Mouse (Mus musculus) midbrain, embryonic 13.5 days (tissue): ENCODE results near the gene Trim56. TPM values are rescaled to one million over a fixed set of nuclear protein-coding genes. Genes with fewer than 3 reads are reported as not detected.
"Not testable (repeated sequence)": the region's sequence is repeated elsewhere in the genome, so short reads cannot be mapped to it uniquely, and the experiment has no call there.

Experiments
- ATAC-seq: fragments of 200-750 bp; cut with Nextera tagmentation; 2 replicates; pipeline ENCODE4 v1.8.0; 2017; ENCODE audit warnings: mild to moderate bottlenecking, moderate TSS enrichment, moderate library complexity
- H3K27ac ChIP-seq: fragments of 300-500 bp; sonication (generic); 2 replicates; pipeline ENCODE4 v1.5.1; 2015; ENCODE audit warnings: inconsistent platforms, mild to moderate bottlenecking, moderate library complexity
- H3K27me3 ChIP-seq: fragments of 300-500 bp; sonication (generic); 2 replicates; pipeline ENCODE4 v1.6.1; 2015; ENCODE audit warnings: mild to moderate bottlenecking, inconsistent platforms
- H3K36me3 ChIP-seq: fragments of 300-500 bp; sonication (generic); 2 replicates; pipeline ENCODE4 v1.6.1; 2015; ENCODE audit warnings: mild to moderate bottlenecking, inconsistent platforms
- H3K4me1 ChIP-seq: fragments of 300-500 bp; sonication (generic); replicated peaks from 2 replicates; pipeline ENCODE4 v1.6.1; 2015; ENCODE audit warnings: inconsistent platforms
- H3K4me2 ChIP-seq: fragments of 300-500 bp; sonication (generic); replicated peaks from 2 replicates; pipeline ENCODE4 v1.6.1; 2015; ENCODE audit warnings: moderate library complexity, mild to moderate bottlenecking, inconsistent platforms
- H3K4me3 ChIP-seq: fragments of 300-500 bp; sonication (generic); replicated peaks from 2 replicates; pipeline ENCODE4 v1.5.1; 2015; ENCODE audit warnings: mild to moderate bottlenecking, inconsistent platforms
- H3K9ac ChIP-seq: fragments of 300-500 bp; sonication (generic); replicated peaks from 2 replicates; pipeline ENCODE4 v1.6.1; 2015; ENCODE audit warnings: mild to moderate bottlenecking, inconsistent platforms
- H3K9me3 ChIP-seq: fragments of 300-500 bp; sonication (generic); 2 replicates; pipeline ENCODE4 v1.6.1; 2016; ENCODE audit warnings: mild to moderate bottlenecking, inconsistent platforms
- WGBS: fragments of 180-500 bp; shearing (Covaris S2); methylation state at CpG from one replicate; pipeline ENCODE4 v1.1.7; 2015; 5-methylcytosine and 5-hydroxymethylcytosine counted together
- polyA plus RNA-seq: library from polyadenylated mRNA; unstranded; fragments of >200 nt; fragmentation: Nextera tagmentation; extraction: Ambion mirVana; gene quantifications from 2 replicates; pipeline ENCODE4 v1.2.1, GENCODE M21; 2015

Trim56 gene
- polyA plus RNA-seq, 1 experiment from 2014 or later: 4.2 TPM

GRCm38 (mm10) chr5:137122686-137123193 is 6.7 kb upstream of the Trim56 start:
- Histone ChIP-seq H3K36me3 (no peaks in the 10 kb centered on the region), H3K9me3 (no peaks in the 10 kb centered on the region), H3K9ac (0 out of 2 replicates have a peak overlapping the region, but pooled peaks have one; percentile 8), H3K27me3 (no peaks in the 10 kb centered on the region), H3K27ac (peak overlapping the region; percentile 68), H3K4me3 (no peak overlapping the region), H3K4me1 (peaks cover 12% of the 10 kb centered on the region), H3K4me2 (peak overlapping the region; percentile 27)
- WGBS: 8% methylated on average over 14 of the region's 14 CpGs
- peak; percentile 88 for ATAC-seq

DNA sequence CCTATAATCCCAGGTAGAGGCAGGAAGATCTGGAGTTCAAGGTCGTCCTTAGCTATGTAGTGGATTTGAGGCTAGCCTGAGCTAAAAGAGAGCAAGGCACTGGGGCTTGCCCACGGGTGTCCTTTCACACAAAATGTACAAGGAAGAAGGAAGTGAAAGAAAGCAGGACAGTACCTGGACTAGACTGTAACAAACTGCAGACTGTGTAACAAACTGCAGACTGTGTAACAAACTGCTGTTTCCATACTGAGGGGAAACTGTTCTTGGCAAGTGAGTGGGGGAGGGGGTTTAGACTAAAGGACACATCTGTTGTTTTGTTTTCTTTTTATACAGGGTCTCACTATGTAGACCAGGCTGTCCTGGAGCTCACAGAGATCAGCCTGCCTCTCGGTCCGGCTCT is 5.3 kb upstream of the Trim56 start:
- 78% methylated on average over 4 of the region's 4 CpGs for WGBS
- H3K27me3 ChIP-seq: 0 out of 2 replicates have a peak, but pooled peaks cover 6% of the 10 kb centered on the region
- H3K27ac ChIP-seq: no peak overlapping the region
- H3K4me1 ChIP-seq: peaks cover 16% of the 10 kb centered on the region
- ATAC-seq: no peak
- H3K4me3 ChIP-seq: no peak overlapping the region
- H3K4me2 ChIP-seq: no peak overlapping the region
- no peak overlapping the region for H3K9ac ChIP-seq
- no peaks in the 10 kb centered on the region for H3K36me3 ChIP-seq
- H3K9me3 ChIP-seq: no peaks in the 10 kb centered on the region

DNA sequence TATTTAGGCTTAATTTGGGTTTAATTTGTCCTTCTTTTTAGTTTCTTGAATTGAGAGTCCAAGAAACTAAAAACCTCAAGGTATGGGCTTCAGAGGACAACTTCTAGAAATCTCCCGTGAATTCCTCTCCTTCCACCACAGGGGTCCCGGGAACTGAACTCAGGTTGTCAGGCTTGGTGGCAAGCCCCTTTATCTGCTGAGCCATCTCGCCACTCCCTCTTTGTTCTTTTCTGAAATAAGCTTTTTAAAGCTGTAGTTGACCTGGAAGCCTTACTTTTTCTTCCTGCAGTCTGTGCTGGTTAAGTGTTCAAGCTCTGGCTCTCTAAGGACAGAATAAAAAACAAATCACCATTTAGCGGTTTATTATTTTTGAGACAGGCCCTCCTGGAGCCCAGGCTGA is 2.9 kb upstream of the Trim56 start:
- Histone ChIP-seq H3K27ac (no peak overlapping the region), H3K4me2 (no peak overlapping the region), H3K4me1 (peaks cover 26% of the 10 kb centered on the region), H3K27me3 (0 out of 2 replicates have a peak, but pooled peaks cover 6% of the 10 kb centered on the region), H3K9ac (no peak overlapping the region), H3K36me3 (no peaks in the 10 kb centered on the region), H3K4me3 (no peak overlapping the region), H3K9me3 (no peaks in the 10 kb centered on the region)
- WGBS: 66% methylated on average over 4 of the region's 4 CpGs
- ATAC-seq: no peak

- WGBS: 92% methylated on average over 3 of the region's 3 CpGs
Observed at GRCm38 (mm10) chr5:137117994-137118393, 2.0 kb upstream of the Trim56 start.

GRCm38 (mm10) chr5:137116987-137117386 is 978 bp upstream of the Trim56 start:
- H3K27ac ChIP-seq: no peak overlapping the region
- peaks cover 17% of the 10 kb centered on the region for H3K4me1 ChIP-seq
- ATAC-seq: no peak
- no peaks in the 10 kb centered on the region for H3K36me3 ChIP-seq
- no peaks in the 10 kb centered on the region for H3K9me3 ChIP-seq
- H3K27me3 ChIP-seq: 0 out of 2 replicates have a peak, but pooled peaks cover 6% of the 10 kb centered on the region
- H3K9ac ChIP-seq: no peak overlapping the region
- H3K4me3 ChIP-seq: no peak overlapping the region
- 93% methylated on average over 2 of the region's 2 CpGs for WGBS
- no peak overlapping the region for H3K4me2 ChIP-seq

More at GRCm38 (mm10) chr5:137117994-137118393, 2.0 kb upstream of the Trim56 start:
- H3K36me3 ChIP-seq, H3K4me2 ChIP-seq, ATAC-seq, H3K4me3 ChIP-seq, H3K9me3 ChIP-seq, H3K9ac ChIP-seq, H3K27me3 ChIP-seq, H3K27ac ChIP-seq: not testable (repeated sequence)
- H3K4me1 ChIP-seq: peaks cover 25% of the 10 kb centered on the region

- 0 out of 2 replicates have a peak, but pooled peaks cover 6% of the 10 kb centered on the region for H3K27me3 ChIP-seq
- ATAC-seq: no peak
- H3K4me2 ChIP-seq: peak overlapping the region; percentile 54
- H3K9ac ChIP-seq: 0 out of 2 replicates have a peak overlapping the region, but pooled peaks have one; percentile 54
- peaks cover 15% of the 10 kb centered on the region for H3K4me1 ChIP-seq
- H3K4me3 ChIP-seq: peak overlapping the region; percentile 37
- no peak overlapping the region for H3K27ac ChIP-seq
- H3K36me3 ChIP-seq: no peaks in the 10 kb centered on the region
- no peaks in the 10 kb centered on the region for H3K9me3 ChIP-seq
- 94% methylated on average over 9 of the region's 9 CpGs for WGBS
Observed at GRCm38 (mm10) chr5:137114891-137115561, 983 bp downstream of the Trim56 start.

GRCm38 (mm10) chr5:137111542-137112408 is 4.2 kb downstream of the Trim56 start:
- ATAC-seq: no peak
- no peak overlapping the region for H3K4me3 ChIP-seq
- H3K4me1 ChIP-seq: peaks cover 15% of the 10 kb centered on the region
- H3K4me2 ChIP-seq: no peak overlapping the region
- no peaks in the 10 kb centered on the region for H3K9me3 ChIP-seq
- no peak overlapping the region for H3K27ac ChIP-seq
- H3K27me3 ChIP-seq: 0 out of 2 replicates have a peak, but pooled peaks cover 5% of the 10 kb centered on the region
- 86% methylated on average over 5 of the region's 5 CpGs for WGBS
- H3K9ac ChIP-seq: no peak overlapping the region
- H3K36me3 ChIP-seq: no peaks in the 10 kb centered on the region

DNA sequence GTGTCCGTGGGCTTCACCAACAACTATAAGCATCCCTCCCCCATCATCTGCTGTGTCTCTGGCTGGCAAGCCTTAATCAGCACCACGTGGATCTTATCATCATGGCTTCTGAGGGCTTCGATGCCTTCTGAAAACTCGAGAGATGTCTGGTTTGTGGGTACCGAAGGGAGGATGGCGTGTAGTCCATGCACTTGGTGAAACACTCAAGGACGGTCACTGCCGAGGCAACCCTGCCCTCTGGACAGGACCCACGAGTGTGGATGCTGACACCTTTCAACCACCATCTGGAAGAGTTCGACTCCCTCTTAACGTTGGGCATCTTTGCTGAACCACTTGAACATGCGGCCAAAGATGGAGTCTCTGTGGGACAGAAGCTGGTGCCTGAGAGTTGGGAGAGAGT is 5.1 kb downstream of the Trim56 start:
- 91% methylated on average over 12 of the region's 12 CpGs for WGBS
- peaks cover 7% of the 10 kb centered on the region for H3K4me1 ChIP-seq
- H3K9me3 ChIP-seq: no peaks in the 10 kb centered on the region
- H3K9ac ChIP-seq: no peak overlapping the region
- no peaks in the 10 kb centered on the region for H3K27me3 ChIP-seq
- H3K4me3 ChIP-seq: no peak overlapping the region
- no peak overlapping the region for H3K27ac ChIP-seq
- H3K4me2 ChIP-seq: no peak overlapping the region
- H3K36me3 ChIP-seq: no peaks in the 10 kb centered on the region
- ATAC-seq: no peak

DNA sequence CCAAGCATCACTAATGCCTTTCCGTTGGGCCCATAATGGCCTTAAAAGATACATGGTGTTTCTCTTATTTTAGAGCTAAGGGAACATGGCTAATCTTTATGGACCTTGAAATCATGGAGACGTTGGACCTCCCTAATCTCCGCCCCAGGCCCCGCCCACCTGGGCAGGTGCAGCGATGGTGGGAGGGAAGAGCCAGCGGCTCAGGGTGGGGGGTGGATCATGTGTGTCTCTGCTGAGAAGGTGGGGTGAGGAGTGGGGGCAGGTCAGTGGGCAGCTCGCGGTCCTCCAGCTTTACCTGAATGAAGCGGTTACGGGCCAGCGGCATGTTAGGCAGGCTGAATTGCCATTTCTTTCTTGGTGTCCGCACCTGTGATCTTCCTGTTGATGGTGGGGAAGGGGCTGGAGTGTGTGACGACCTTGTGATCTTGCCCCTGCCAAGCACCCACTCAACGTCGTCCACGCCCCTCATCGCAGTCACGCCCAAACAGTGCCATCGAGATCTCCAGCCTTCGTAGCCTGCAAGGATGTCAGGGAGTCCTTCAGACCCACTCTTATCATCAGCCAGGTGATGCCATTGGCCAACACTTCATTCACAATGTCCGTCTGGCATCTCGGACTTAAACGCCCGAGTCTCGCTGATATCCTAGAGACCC is 5.9 kb downstream of the Trim56 start:
- H3K4me3 ChIP-seq: no peak overlapping the region
- no peaks in the 10 kb centered on the region for H3K27me3 ChIP-seq
- H3K9ac ChIP-seq: no peak overlapping the region
- H3K27ac ChIP-seq: no peak overlapping the region
- H3K36me3 ChIP-seq: no peaks in the 10 kb centered on the region
- no peak overlapping the region for H3K4me2 ChIP-seq
- no peak for ATAC-seq
- no peaks in the 10 kb centered on the region for H3K4me1 ChIP-seq
- 58% methylated on average over 25 of the region's 25 CpGs for WGBS
- no peaks in the 10 kb centered on the region for H3K9me3 ChIP-seq

DNA sequence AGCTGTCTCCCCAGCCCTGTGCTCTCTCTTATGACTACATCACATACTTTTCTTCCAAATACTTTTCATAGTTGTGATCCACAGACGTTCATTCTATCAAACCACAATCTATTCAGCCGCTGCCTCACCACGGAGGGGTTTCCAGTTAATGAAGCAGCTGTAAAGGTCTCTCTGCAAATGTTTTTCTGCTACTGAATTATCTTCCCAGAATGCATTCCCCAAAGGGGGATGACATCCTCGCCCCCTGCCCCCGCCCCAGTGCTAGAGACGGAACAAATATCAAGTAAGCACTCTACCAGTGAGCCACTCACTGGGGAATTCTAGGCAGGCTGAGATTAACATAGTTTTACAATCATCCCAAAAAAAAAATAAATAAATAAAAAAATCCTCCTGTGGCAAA is 7.9 kb downstream of the Trim56 start:
- Histone ChIP-seq H3K27ac (no peak overlapping the region), H3K27me3 (no peaks in the 10 kb centered on the region), H3K9ac (no peak overlapping the region), H3K4me3 (no peak overlapping the region), H3K4me1 (peaks cover 2% of the 10 kb centered on the region; the same call in 1 of the 2 replicates), H3K9me3 (no peaks in the 10 kb centered on the region), H3K4me2 (no peak overlapping the region), H3K36me3 (no peaks in the 10 kb centered on the region)
- WGBS: 71% methylated on average over 6 of the region's 6 CpGs
- no peak for ATAC-seq

GRCm38 (mm10) chr5:137107670-137108069 is 8.3 kb downstream of the Trim56 start:
- Histone ChIP-seq H3K4me2 (no peak overlapping the region), H3K9me3 (no peaks in the 10 kb centered on the region), H3K27me3 (no peaks in the 10 kb centered on the region), H3K27ac (no peak overlapping the region), H3K9ac (no peak overlapping the region), H3K4me3 (no peak overlapping the region), H3K4me1 (peaks cover 7% of the 10 kb centered on the region; the same call in 1 of the 2 replicates), H3K36me3 (no peaks in the 10 kb centered on the region)
- no peak for ATAC-seq
- 85% methylated on average over 8 of the region's 8 CpGs for WGBS
